Mouse (Mus musculus): Measurements from ENCODE around the gene Bnc1. TPM values are rescaled to one million over a fixed set of nuclear protein-coding genes. Genes with fewer than 3 reads are reported as not detected.
A peak's percentile ranks its signal among the peaks of the same experiment; 100 is the strongest.

Bnc1 gene
- polyA plus RNA-seq, 1 experiment from 2014 or later = 0.11 TPM

DNA sequence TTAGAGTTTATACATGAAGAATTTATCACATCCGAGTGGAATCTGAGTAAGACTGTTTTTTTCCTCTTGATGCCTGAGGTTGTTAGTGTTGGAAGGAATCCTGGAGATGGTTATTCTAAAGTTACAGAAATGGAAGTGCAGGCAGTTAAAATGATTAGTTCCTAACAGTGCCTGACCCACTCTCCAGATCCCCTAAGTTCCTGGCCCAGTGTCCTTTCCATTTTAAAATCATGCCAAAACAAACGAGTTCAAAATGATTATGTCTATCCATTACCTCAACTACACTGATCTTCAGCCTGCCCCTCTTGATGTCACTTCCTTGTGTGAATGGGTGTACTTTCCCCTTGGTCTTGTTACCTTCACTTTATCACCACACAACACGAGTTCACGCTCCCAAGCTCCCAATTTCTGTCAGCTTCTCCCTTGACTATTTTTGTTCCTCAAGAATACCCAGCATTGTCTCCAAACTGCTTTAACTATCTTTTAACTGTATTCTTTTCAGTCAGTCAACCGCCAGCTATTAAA is 59.5 kb downstream of the Bnc1 start:
- Histone ChIP-seq H3K9ac (replicated peaks; ENCODE audit: low read depth, low read length) (peak overlapping the region; percentile 99), H3K4me1 (ENCODE audit: control insufficient read depth, insufficient read depth, low read length) (peaks cover 25% of the 10 kb centered on the region), H3K27me3 (ENCODE audit: control insufficient read depth, insufficient read depth, low read length) (no peaks in the 10 kb centered on the region), H3K4me2 (ENCODE audit: low read depth, low read length) (peak overlapping the region; percentile 90), H3K27ac (ENCODE audit: low read depth, low read length) (peak overlapping the region; percentile 98), H3K9me3 (ENCODE audit: control insufficient read depth, low read length) (no peaks in the 10 kb centered on the region), H3K4me3 (ENCODE audit: low read depth, low read length) (peak overlapping the region; percentile 98), H3K36me3 (ENCODE audit: control insufficient read depth, insufficient read depth, low read length) (no peaks in the 10 kb centered on the region)
- no peak for ATAC-seq (ENCODE audit: low read depth)
- 38% methylated on average over 5 of the region's 5 CpGs for WGBS

DNA sequence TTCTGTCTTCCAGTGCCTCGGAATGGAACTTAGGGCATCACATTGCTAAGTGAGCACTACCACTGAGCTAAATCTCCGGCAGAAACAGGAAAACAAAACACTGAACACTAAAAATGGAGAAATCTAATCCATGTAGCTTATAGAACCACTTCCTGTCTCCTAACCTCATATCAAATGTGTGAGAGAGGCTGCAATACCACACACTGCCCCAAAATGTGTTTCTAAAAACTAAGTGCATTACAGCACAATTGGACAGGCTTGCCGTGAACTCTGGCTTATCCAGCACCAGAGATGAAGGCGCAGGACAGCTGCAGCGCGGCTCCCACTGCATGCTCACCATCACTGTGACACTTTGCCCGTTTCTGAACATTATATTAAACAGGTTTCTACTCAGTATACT is 63.1 kb downstream of the Bnc1 start:
- no peak overlapping the region for H3K4me2 ChIP-seq (ENCODE audit: low read depth, low read length)
- H3K4me1 ChIP-seq (ENCODE audit: control insufficient read depth, insufficient read depth, low read length) = peaks cover 25% of the 10 kb centered on the region
- H3K9ac ChIP-seq (replicated peaks; ENCODE audit: low read depth, low read length) = no peak overlapping the region
- 87% methylated on average over 7 of the region's 7 CpGs for WGBS
- no peak overlapping the region for H3K4me3 ChIP-seq (ENCODE audit: low read depth, low read length)
- ATAC-seq (ENCODE audit: low read depth) = no peak
- no peak overlapping the region for H3K27ac ChIP-seq (ENCODE audit: low read depth, low read length)
- H3K36me3 ChIP-seq (ENCODE audit: control insufficient read depth, insufficient read depth, low read length) = no peaks in the 10 kb centered on the region
- no peaks in the 10 kb centered on the region for H3K27me3 ChIP-seq (ENCODE audit: control insufficient read depth, insufficient read depth, low read length)
- no peaks in the 10 kb centered on the region for H3K9me3 ChIP-seq (ENCODE audit: control insufficient read depth, low read length)

DNA sequence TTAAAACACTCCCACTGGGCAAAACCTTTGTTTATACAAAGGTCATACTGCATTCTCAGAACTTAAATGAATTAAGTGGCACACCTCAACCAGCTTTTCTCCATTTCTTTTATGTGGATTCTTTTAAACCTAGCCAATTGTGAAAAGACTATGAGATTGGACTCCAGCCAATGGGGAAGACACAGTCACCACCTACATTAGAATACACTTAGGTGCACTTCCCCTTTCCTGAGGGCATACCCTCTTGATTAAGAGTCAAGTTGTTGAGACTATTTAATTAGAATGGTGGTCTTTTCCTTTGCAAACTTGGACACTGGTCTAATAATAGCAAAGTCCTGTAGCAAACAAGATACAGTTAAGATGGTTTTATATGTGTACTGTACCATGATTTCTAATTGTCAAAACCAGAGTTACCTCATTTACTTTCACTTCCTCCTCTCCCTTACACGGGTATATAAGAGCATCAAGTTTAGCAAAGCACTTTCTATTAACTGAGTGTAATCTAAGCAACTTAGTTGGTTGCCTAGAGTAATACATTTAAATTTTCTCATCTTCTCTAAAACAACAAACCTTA is 70.6 kb downstream of the Bnc1 start:
- 86% methylated on average over 1 of the region's 1 CpGs for WGBS

DNA sequence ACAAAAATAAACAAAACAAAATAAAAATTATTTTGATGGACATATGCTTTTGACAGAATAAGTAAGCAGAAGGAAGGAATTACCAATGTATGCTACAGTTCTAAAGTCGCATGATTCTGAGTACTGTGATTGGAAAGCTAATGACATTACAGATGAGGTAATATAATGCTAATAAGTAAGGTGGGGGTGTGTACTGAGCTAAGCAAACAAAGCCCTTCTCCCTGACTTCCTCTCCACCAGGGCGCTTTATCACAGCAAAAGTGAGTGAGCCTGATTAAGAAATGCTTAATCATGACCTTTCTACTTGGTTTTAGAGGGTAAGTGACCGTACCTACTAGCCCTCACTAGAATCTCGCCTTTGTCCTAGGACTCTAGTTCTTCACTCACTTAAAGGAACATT is 71.8 kb downstream of the Bnc1 start:
- no peak overlapping the region for H3K27ac ChIP-seq (ENCODE audit: low read depth, low read length)
- H3K9ac ChIP-seq (replicated peaks; ENCODE audit: low read depth, low read length) = no peak overlapping the region
- no peak overlapping the region for H3K4me3 ChIP-seq (ENCODE audit: low read depth, low read length)
- 80% methylated on average over 4 of the region's 4 CpGs for WGBS
- no peak for ATAC-seq (ENCODE audit: low read depth)
- no peaks in the 10 kb centered on the region for H3K27me3 ChIP-seq (ENCODE audit: control insufficient read depth, insufficient read depth, low read length)
- no peak overlapping the region for H3K4me2 ChIP-seq (ENCODE audit: low read depth, low read length)
- no peaks in the 10 kb centered on the region for H3K9me3 ChIP-seq (ENCODE audit: control insufficient read depth, low read length)
- no peaks in the 10 kb centered on the region for H3K4me1 ChIP-seq (ENCODE audit: control insufficient read depth, insufficient read depth, low read length)
- H3K36me3 ChIP-seq (ENCODE audit: control insufficient read depth, insufficient read depth, low read length) = no peaks in the 10 kb centered on the region

More for the DNA sequence above, 70.6 kb downstream of the Bnc1 start:
- H3K9me3 ChIP-seq (ENCODE audit: control insufficient read depth, low read length) = no peaks in the 10 kb centered on the region
- no peak for ATAC-seq (ENCODE audit: low read depth)
- no peak overlapping the region for H3K9ac ChIP-seq (replicated peaks; ENCODE audit: low read depth, low read length)
- no peaks in the 10 kb centered on the region for H3K4me1 ChIP-seq (ENCODE audit: control insufficient read depth, insufficient read depth, low read length)
- no peak overlapping the region for H3K27ac ChIP-seq (ENCODE audit: low read depth, low read length)
- no peak overlapping the region for H3K4me2 ChIP-seq (ENCODE audit: low read depth, low read length)
- no peaks in the 10 kb centered on the region for H3K27me3 ChIP-seq (ENCODE audit: control insufficient read depth, insufficient read depth, low read length)
- no peaks in the 10 kb centered on the region for H3K36me3 ChIP-seq (ENCODE audit: control insufficient read depth, insufficient read depth, low read length)
- no peak overlapping the region for H3K4me3 ChIP-seq (ENCODE audit: low read depth, low read length)

DNA sequence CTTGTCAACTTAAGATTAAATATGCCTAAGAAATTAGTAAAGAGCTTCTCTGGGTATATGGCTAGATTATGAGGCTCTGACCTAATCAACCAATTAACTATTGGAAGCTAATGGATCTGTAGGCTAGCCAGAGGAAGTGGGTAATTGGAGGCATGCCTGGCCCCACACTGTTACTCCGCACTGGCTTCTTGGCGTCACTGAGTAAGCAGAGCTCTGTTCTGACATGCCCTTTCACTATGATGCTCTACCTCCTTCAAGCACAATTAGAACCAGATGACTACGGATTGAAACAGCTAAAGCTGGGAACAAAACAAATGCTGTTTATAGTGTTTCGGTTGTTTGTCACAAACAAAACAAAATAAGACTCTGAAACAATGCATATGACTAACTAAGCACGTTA is 73.8 kb downstream of the Bnc1 start:
- WGBS = 58% methylated on average over 5 of the region's 5 CpGs
- H3K4me2 ChIP-seq (ENCODE audit: low read depth, low read length) = no peak overlapping the region
- 0 out of 2 replicates have a peak, but pooled peaks have one; percentile 38 for ATAC-seq (ENCODE audit: low read depth)

More for the DNA sequence above, 73.8 kb downstream of the Bnc1 start:
- H3K9ac ChIP-seq (replicated peaks; ENCODE audit: low read depth, low read length) = no peak overlapping the region
- H3K9me3 ChIP-seq (ENCODE audit: control insufficient read depth, low read length) = no peaks in the 10 kb centered on the region
- no peak overlapping the region for H3K27ac ChIP-seq (ENCODE audit: low read depth, low read length)
- H3K4me3 ChIP-seq (ENCODE audit: low read depth, low read length) = no peak overlapping the region
- no peaks in the 10 kb centered on the region for H3K4me1 ChIP-seq (ENCODE audit: control insufficient read depth, insufficient read depth, low read length)
- H3K27me3 ChIP-seq (ENCODE audit: control insufficient read depth, insufficient read depth, low read length) = no peaks in the 10 kb centered on the region
- H3K36me3 ChIP-seq (ENCODE audit: control insufficient read depth, insufficient read depth, low read length) = no peaks in the 10 kb centered on the region

Other genes starting within 250 kb of the Bnc1 start
- gene Ramac, start 229.4 kb downstream of the Bnc1 start, polyA plus RNA-seq (2014; fragmentation: Nextera tagmentation; extraction: Ambion mirVana) = 123 and 134 TPM in 2 replicates
- 45.3 and 55.4 TPM in 2 replicates for gene 3110040N11Rik, start 202.8 kb downstream of the Bnc1 start, polyA plus RNA-seq (2014; fragmentation: Nextera tagmentation; extraction: Ambion mirVana)
- 137 and 144 TPM in 2 replicates for gene Btbd1, start 162.9 kb downstream of the Bnc1 start, polyA plus RNA-seq (2014; fragmentation: Nextera tagmentation; extraction: Ambion mirVana)
- gene Gm10160, start 136.5 kb downstream of the Bnc1 start, polyA plus RNA-seq (2014; fragmentation: Nextera tagmentation; extraction: Ambion mirVana) = not detected in 2 replicates
- gene Tm6sf1, start 133.3 kb downstream of the Bnc1 start, polyA plus RNA-seq (2014; fragmentation: Nextera tagmentation; extraction: Ambion mirVana) = 12.4 and 12.5 TPM in 2 replicates
- 90.7 and 93.2 TPM in 2 replicates for gene Hdgfl3, start 57.8 kb downstream of the Bnc1 start, polyA plus RNA-seq (2014; fragmentation: Nextera tagmentation; extraction: Ambion mirVana)
- gene Sh3gl3, start 181.5 kb upstream of the Bnc1 start, polyA plus RNA-seq (2014; fragmentation: Nextera tagmentation; extraction: Ambion mirVana) = 79.8 and 93.8 TPM in 2 replicates